Mouse (Mus musculus) liver, embryonic 11.5 days (tissue): ENCODE results near the gene Herc3. TPM values are rescaled to one million over a fixed set of nuclear protein-coding genes. Genes with fewer than 3 reads are reported as not detected.

Experiments used
- ATAC-seq: fragments of 200-750 bp; cut with Nextera tagmentation; replicated peaks from 2 replicates; pipeline ENCODE4 v1.8.0; 2017; ENCODE audit warnings: moderate number of reproducible peaks, mild to moderate bottlenecking, moderate TSS enrichment, moderate library complexity; ENCODE audit not compliant: low FRiP score
- DNase-seq: peaks from one replicate; pipeline ENCODE4 v3.0.0-alpha.2; 2017; ENCODE audit warnings: low spot score
- H3K27ac ChIP-seq: fragments of 300-500 bp; sonication (generic); 2 replicates; pipeline ENCODE4 v1.5.1; 2014; ENCODE audit warnings: mild to moderate bottlenecking, low read depth, low read length, control low read depth
- H3K27me3 ChIP-seq: fragments of 300-500 bp; sonication (generic); replicated peaks from 2 replicates; pipeline ENCODE4 v1.6.1; 2014; ENCODE audit warnings: low read length, mixed read lengths; ENCODE audit not compliant: control insufficient read depth, insufficient read depth
- H3K36me3 ChIP-seq: fragments of 300-500 bp; sonication (generic); 2 replicates; pipeline ENCODE4 v1.6.1; 2014; ENCODE audit warnings: mild to moderate bottlenecking, low read length, moderate library complexity, mixed read lengths; ENCODE audit not compliant: control insufficient read depth, insufficient read depth
- H3K4me1 ChIP-seq: fragments of 300-500 bp; sonication (generic); replicated peaks from 2 replicates; pipeline ENCODE4 v1.6.1; 2014; ENCODE audit warnings: low read length, mixed read lengths; ENCODE audit not compliant: control insufficient read depth, insufficient read depth
- H3K4me2 ChIP-seq: fragments of 300-500 bp; sonication (generic); 2 replicates; pipeline ENCODE4 v1.6.1; 2014; ENCODE audit warnings: mild to moderate bottlenecking, control low read depth, moderate library complexity
- H3K4me3 ChIP-seq: fragments of 300-500 bp; sonication (generic); 2 replicates; pipeline ENCODE4 v1.5.1; 2014; ENCODE audit warnings: low read depth, low read length, control low read depth
- H3K9ac ChIP-seq: fragments of 300-500 bp; sonication (generic); 2 replicates; pipeline ENCODE4 v1.6.1; 2014; ENCODE audit warnings: low read depth, low read length, control low read depth
- H3K9me3 ChIP-seq: fragments of 300-500 bp; sonication (generic); 2 replicates; pipeline ENCODE4 v1.6.1; 2016; ENCODE audit warnings: low read length, inconsistent platforms, mixed read lengths; ENCODE audit not compliant: control insufficient read depth
- WGBS: fragments of 180-500 bp; shearing (Covaris S2); extraction: QIAGEN DNeasy Blood & Tissue Kit; methylation state at CpG from one replicate; pipeline ENCODE4 v1.1.7; 2014; 5-methylcytosine and 5-hydroxymethylcytosine counted together
- polyA plus RNA-seq: library from polyadenylated mRNA; unstranded; fragments of >200 nt; fragmentation: Nextera tagmentation; extraction: Ambion mirVana; gene quantifications from 2 replicates; pipeline ENCODE4 v1.2.1, GENCODE M21; 2014

Herc3 gene
- polyA plus RNA-seq, 1 experiment from 2014 or later: 3.6 TPM

DNA sequence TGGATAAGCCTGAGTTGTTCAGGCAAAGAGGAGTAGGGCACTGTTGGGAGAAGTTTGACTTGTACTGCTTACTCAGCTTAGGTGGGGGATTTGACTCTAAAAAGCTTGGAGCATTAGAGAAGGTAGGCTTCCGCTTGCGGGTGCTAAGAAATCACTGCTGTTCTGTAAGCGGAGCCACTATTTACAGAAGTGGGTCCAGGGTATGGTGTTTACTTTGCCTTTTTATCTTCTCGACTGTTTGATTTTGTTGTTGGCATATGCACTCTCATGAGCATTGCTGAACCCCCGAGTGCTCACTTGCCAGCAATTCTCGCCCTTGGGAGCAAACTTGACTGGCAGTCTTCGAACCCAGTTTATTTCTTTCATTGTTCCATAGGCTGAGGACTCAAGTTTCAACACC lies 69.3 kb downstream of the Herc3 start:
- Histone ChIP-seq H3K4me1 (no peaks in the 10 kb centered on the region), H3K27ac (no peak overlapping the region), H3K36me3 (no peaks in the 10 kb centered on the region), H3K9ac (no peak overlapping the region), H3K4me3 (no peak overlapping the region), H3K9me3 (no peaks in the 10 kb centered on the region), H3K27me3 (no peaks in the 10 kb centered on the region), H3K4me2 (no peak overlapping the region)
- DNase-seq (no peak), ATAC-seq (no peak)
- 87% methylated on average over 7 of the region's 7 CpGs for WGBS

DNA sequence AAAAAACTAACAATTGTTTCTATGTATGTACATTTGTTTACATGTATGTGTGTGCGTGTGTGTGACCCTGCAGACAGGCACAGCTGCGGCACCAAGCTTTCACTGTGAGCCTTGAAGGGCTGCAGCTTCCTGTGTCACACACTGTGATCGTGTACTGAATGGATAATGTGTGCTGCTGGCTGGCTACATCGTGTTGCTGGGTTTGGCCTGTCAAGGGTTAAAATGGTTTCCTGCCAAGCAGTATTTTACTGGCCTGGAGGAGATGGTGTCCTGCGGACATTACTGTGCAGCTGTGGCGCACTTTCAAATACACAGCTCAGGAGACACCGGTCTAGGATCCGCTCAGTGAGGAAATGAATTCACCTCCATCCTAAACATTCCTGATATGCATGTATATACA lies 71.9 kb downstream of the Herc3 start:
- peaks cover 4% of the 10 kb centered on the region; the same call in 1 of the 2 replicates for H3K27me3 ChIP-seq
- H3K4me2 ChIP-seq: no peak overlapping the region
- no peaks in the 10 kb centered on the region for H3K4me1 ChIP-seq
- H3K9me3 ChIP-seq: no peaks in the 10 kb centered on the region
- H3K36me3 ChIP-seq: no peaks in the 10 kb centered on the region
- H3K4me3 ChIP-seq: no peak overlapping the region
- H3K9ac ChIP-seq: no peak overlapping the region
- no peak overlapping the region for H3K27ac ChIP-seq
- ATAC-seq (0 out of 2 replicates have a peak, but pooled peaks have one; percentile 31), DNase-seq (no peak)
- 44% methylated on average over 8 of the region's 8 CpGs for WGBS

DNA sequence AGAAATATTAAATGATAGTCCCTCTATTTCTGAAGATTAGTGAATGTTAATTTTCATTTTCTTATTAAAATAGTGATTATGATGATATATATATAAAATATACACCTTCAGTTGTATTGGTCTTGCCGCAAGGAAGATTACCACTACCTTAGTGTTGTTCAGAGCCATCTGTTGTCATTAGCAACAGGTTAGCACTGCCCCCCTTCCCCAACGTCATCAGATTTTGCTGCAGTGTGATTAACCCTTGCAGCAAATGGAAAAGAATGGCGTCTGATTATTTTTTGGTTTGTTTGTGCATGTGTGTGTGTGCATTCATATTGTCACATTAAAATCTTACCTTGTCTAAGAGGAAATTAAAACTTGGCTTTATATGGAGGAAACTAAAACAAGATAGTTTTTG lies 73.3 kb downstream of the Herc3 start:
- Histone ChIP-seq H3K9me3 (no peaks in the 10 kb centered on the region), H3K27ac (no peak overlapping the region), H3K27me3 (peaks cover 4% of the 10 kb centered on the region; the same call in 1 of the 2 replicates), H3K4me2 (no peak overlapping the region), H3K9ac (no peak overlapping the region), H3K4me3 (no peak overlapping the region), H3K4me1 (no peaks in the 10 kb centered on the region), H3K36me3 (no peaks in the 10 kb centered on the region)
- WGBS: 53% methylated on average over 3 of the region's 3 CpGs
- no peak for DNase-seq
- ATAC-seq: no peak

DNA sequence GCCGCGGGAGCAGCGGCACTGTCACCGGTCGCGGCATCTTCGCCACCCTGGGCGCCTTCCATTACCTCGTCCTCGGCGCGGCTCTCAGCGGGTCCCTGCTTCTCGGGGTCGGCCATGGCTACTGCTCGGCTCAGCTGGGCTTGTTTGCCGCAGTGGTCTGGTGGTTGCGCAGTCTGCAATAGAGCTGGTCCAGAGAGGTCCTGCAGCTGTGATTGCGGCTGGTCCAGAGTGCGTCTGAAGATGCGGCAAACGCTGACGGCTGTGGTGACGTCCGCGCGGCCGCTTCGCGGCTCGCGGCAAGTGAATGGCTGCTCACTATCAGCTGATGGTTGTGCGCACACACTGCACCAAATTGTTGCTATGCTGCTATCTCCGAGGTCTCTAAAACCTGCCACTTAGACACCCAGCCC lies 75.6 kb downstream of the Herc3 start, which contains the start of gene Nap1l5:
Gene Nap1l5 (minus strand): TSS at position 225 of the 410 bp plus-strand sequence.
- H3K4me1 ChIP-seq: no peaks in the 10 kb centered on the region
- DNase-seq (peak; percentile 38), ATAC-seq (no peak; the same call in 1 of the 2 replicates)
- H3K4me2 ChIP-seq: peak within 1 kb of the TSS; percentile 60
- no peaks in the 10 kb centered on the region for H3K9me3 ChIP-seq
- H3K9ac ChIP-seq: no peak within 1 kb of the TSS
- peaks cover 4% of the 10 kb centered on the region; the same call in 1 of the 2 replicates for H3K27me3 ChIP-seq
- WGBS: 44% methylated on average over 34 of the region's 34 CpGs
- H3K27ac ChIP-seq: no peak within 1 kb of the TSS
- no peaks in the 10 kb centered on the region for H3K36me3 ChIP-seq
- H3K4me3 ChIP-seq: peak within 1 kb of the TSS; percentile 32

DNA sequence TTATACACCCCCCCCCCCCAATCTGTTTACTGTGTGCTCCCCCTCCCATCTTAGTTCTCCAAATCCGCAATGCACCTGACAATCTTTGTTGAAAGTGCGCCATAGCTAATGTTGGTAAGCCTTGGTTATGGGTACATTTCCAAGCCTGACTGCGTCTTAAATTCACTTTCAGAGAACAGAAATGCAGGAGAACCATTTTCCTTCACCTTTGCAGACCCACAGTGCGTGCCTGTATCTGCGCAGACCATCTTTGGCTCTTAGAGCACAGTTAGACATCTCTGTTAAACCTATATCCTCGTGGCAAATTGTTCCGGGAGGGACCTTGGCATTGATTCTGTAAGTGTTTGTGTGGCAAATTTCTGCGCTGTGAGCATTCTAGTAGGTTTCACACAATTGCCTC lies 76.1 kb downstream of the Herc3 start:
- DNase-seq (no peak), ATAC-seq (no peak)
- no peak overlapping the region for H3K27ac ChIP-seq
- H3K4me2 ChIP-seq: peak overlapping the region; percentile 60; the same call in 1 of the 2 replicates
- no peaks in the 10 kb centered on the region for H3K36me3 ChIP-seq
- H3K4me3 ChIP-seq: no peak overlapping the region
- no peaks in the 10 kb centered on the region for H3K4me1 ChIP-seq
- peaks cover 4% of the 10 kb centered on the region; the same call in 1 of the 2 replicates for H3K27me3 ChIP-seq
- H3K9ac ChIP-seq: no peak overlapping the region
- H3K9me3 ChIP-seq: no peaks in the 10 kb centered on the region
- WGBS: 82% methylated on average over 8 of the region's 8 CpGs

DNA sequence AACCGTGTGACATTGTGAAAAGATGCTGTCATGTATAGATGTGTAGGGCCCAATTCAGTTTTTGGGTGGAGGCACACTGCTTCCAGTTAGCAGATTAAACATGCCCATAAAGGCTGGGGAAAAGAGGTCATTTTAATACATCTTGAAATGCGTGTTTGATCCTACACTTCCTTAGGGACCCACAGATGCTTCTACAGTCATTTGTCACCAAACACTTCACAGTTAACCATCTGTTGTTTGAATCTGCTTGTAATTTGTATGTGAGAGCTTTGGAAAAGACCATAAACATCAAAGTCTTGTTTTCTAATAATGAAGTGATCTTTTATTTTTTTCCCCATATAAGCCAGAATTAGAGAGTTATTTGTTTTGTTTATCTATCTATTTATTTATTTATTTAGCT lies 76.5 kb downstream of the Herc3 start:
- 81% methylated on average over 2 of the region's 2 CpGs for WGBS

DNA sequence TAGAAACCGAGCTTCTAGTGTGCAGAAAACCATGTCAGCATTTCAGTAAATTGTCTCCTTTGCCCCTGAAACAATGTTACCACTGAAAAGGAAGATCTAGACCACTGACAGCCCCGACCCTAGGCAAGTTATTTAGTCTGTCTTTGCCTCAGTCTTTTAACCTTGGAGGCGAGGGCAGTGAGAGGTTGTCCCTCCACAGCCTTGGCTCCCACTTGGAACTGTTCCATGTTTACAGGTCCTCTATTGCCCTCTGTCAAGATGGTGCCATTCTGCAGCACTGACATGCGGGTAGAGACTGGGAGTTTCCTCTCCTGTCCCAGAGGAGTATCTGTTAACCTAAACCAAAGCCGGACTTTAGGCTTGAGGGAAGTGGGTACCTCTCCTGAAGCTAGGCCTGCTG lies 81.6 kb downstream of the Herc3 start:
- H3K4me3 ChIP-seq: no peak overlapping the region
- DNase-seq: no peak
- H3K4me2 ChIP-seq: no peak overlapping the region
- no peak overlapping the region for H3K27ac ChIP-seq
- H3K27me3 ChIP-seq: no peaks in the 10 kb centered on the region
- H3K4me1 ChIP-seq: no peaks in the 10 kb centered on the region
- no peaks in the 10 kb centered on the region for H3K9me3 ChIP-seq
- no peak overlapping the region for H3K9ac ChIP-seq
- no peaks in the 10 kb centered on the region for H3K36me3 ChIP-seq
- 71% methylated on average over 5 of the region's 5 CpGs for WGBS
- no peak for ATAC-seq

More for the DNA sequence above, 76.5 kb downstream of the Herc3 start:
- H3K9ac ChIP-seq: no peak overlapping the region
- H3K4me1 ChIP-seq: no peaks in the 10 kb centered on the region
- no peaks in the 10 kb centered on the region for H3K36me3 ChIP-seq
- no peak overlapping the region for H3K4me2 ChIP-seq
- peaks cover 4% of the 10 kb centered on the region; the same call in 1 of the 2 replicates for H3K27me3 ChIP-seq
- no peak overlapping the region for H3K4me3 ChIP-seq
- DNase-seq (no peak), ATAC-seq (no peak)
- H3K27ac ChIP-seq: no peak overlapping the region
- H3K9me3 ChIP-seq: no peaks in the 10 kb centered on the region

- Histone ChIP-seq H3K9ac (no peak overlapping the region), H3K27me3 (no peaks in the 10 kb centered on the region), H3K4me1 (no peaks in the 10 kb centered on the region), H3K4me3 (no peak overlapping the region), H3K4me2 (no peak overlapping the region), H3K36me3 (no peaks in the 10 kb centered on the region), H3K27ac (no peak overlapping the region), H3K9me3 (no peaks in the 10 kb centered on the region)
- WGBS: 79% methylated on average over 3 of the region's 3 CpGs
- ATAC-seq (no peak), DNase-seq (no peak)
Measured at GRCm38 (mm10) chr6:58913551-58913950, 82.3 kb downstream of the Herc3 start.

DNA sequence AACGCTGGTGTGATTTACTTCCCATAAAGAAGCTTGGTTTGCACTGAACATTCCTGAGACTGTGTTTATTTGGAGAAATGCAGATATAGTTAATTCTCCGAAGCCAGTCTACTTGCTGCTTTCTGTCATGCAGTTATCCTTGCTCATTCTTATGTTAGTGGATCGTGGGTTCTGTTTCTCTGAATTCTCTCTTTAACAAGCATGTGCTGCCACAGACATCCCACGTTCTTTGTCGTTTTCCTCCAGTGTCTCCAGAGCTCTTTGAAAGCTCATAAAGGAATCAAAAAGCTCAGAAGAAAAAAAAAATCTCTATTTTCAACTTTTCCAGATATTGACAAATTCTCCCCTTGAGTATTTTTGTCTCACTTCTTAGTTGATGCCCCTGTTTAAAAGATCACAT lies 82.7 kb downstream of the Herc3 start:
- no peak for DNase-seq
- WGBS: 80% methylated on average over 5 of the region's 5 CpGs
- no peaks in the 10 kb centered on the region for H3K9me3 ChIP-seq
- H3K4me1 ChIP-seq: no peaks in the 10 kb centered on the region
- H3K4me2 ChIP-seq: no peak overlapping the region
- H3K9ac ChIP-seq: no peak overlapping the region
- no peak for ATAC-seq
- H3K36me3 ChIP-seq: no peaks in the 10 kb centered on the region
- H3K4me3 ChIP-seq: no peak overlapping the region
- H3K27me3 ChIP-seq: no peaks in the 10 kb centered on the region
- no peak overlapping the region for H3K27ac ChIP-seq
